Mouse (Mus musculus): ENCODE measurements around the gene Col7a1. TPM values are rescaled to one million over a fixed set of nuclear protein-coding genes. Genes with fewer than 3 reads are reported as not detected.

Gene Col7a1
- total and polyA plus RNA-seq, 2 experiments: 0.23 to 0.46 TPM

GRCm38 (mm10) chr9:108987704-108988350 is 34.4 kb downstream of the Col7a1 start:
- TF ChIP-seq CTCF (IDR thresholded peaks at IDR 0.05; ENCODE audit: low read depth, low read length) (no peak), POLR2A (IDR thresholded peaks at IDR 0.05; ENCODE audit: extremely low read depth, insufficient read depth, low read length) (no peak)
- Histone ChIP-seq H3K27me3 (ENCODE audit: control insufficient read depth, insufficient read depth, low read length) (no peaks in the 10 kb centered on the region), H3K79me2 (ENCODE audit: control insufficient read depth, insufficient read depth, low read length) (no peaks in the 10 kb centered on the region), H3K9ac (ENCODE audit: low read depth, low read length) (no peak overlapping the region), H3K36me3 (ENCODE audit: control insufficient read depth, insufficient read depth, low read length) (no peaks in the 10 kb centered on the region), H3K4me1 (ENCODE audit: control insufficient read depth, insufficient read depth, low read length) (no peaks in the 10 kb centered on the region), H3K27ac (replicated peaks; ENCODE audit: insufficient read depth, low read depth, low read length) (no peak overlapping the region), H3K4me3 (ENCODE audit: insufficient read depth, low read depth, low read length) (no peak overlapping the region)
- no peak for DNase-seq (ENCODE audit: extremely low read depth, low read depth, low spot score)
- WGBS: 44% methylated on average over 15 of the region's 15 CpGs

- H3K36me3 ChIP-seq (ENCODE audit: control insufficient read depth, insufficient read depth, low read length): no peaks in the 10 kb centered on the region
- H3K27ac ChIP-seq (replicated peaks; ENCODE audit: insufficient read depth, low read depth, low read length): no peak overlapping the region
- no peak overlapping the region for H3K9ac ChIP-seq (ENCODE audit: low read depth, low read length)
- H3K27me3 ChIP-seq (ENCODE audit: control insufficient read depth, insufficient read depth, low read length): no peaks in the 10 kb centered on the region
- WGBS: 79% methylated on average over 4 of the region's 4 CpGs
- H3K4me1 ChIP-seq (ENCODE audit: control insufficient read depth, insufficient read depth, low read length): no peaks in the 10 kb centered on the region
- no peak for DNase-seq (ENCODE audit: extremely low read depth, low read depth, low spot score)
- H3K79me2 ChIP-seq (ENCODE audit: control insufficient read depth, insufficient read depth, low read length): no peaks in the 10 kb centered on the region
- TF ChIP-seq CTCF (IDR thresholded peaks at IDR 0.05; ENCODE audit: low read depth, low read length) (no peak), POLR2A (IDR thresholded peaks at IDR 0.05; ENCODE audit: extremely low read depth, insufficient read depth, low read length) (no peak)
- no peak overlapping the region for H3K4me3 ChIP-seq (ENCODE audit: insufficient read depth, low read depth, low read length)
These were observed 36.5 kb downstream of the Col7a1 start for GRCm38 (mm10) chr9:108989802-108990461.

DNA sequence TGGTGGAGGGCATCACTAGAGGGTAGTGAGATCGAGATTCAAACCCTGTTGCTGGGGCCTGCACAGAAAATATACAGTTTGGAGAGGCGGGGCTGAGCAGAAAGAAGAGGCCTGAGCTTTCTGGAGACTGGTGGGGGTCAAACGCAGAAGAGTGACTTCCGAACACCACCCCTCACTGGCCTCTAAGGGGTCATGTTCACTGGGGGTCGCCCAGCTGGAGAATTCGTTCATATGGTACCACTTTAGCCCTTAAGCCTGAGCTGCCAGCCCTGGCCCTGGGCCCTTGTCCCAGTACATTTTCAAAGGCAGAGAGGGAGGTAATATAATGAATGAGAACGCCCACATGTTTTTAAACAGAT is 37.1 kb downstream of the Col7a1 start:
- TF ChIP-seq CTCF (IDR thresholded peaks at IDR 0.05; ENCODE audit: low read depth, low read length) (no peak), POLR2A (IDR thresholded peaks at IDR 0.05; ENCODE audit: extremely low read depth, insufficient read depth, low read length) (no peak)
- no peak overlapping the region for H3K9ac ChIP-seq (ENCODE audit: low read depth, low read length)
- 85% methylated on average over 7 of the region's 7 CpGs for WGBS
- DNase-seq (ENCODE audit: extremely low read depth, low read depth, low spot score): no peak
- H3K36me3 ChIP-seq (ENCODE audit: control insufficient read depth, insufficient read depth, low read length): no peaks in the 10 kb centered on the region
- no peak overlapping the region for H3K27ac ChIP-seq (replicated peaks; ENCODE audit: insufficient read depth, low read depth, low read length)
- no peak overlapping the region for H3K4me3 ChIP-seq (ENCODE audit: insufficient read depth, low read depth, low read length)
- no peaks in the 10 kb centered on the region for H3K79me2 ChIP-seq (ENCODE audit: control insufficient read depth, insufficient read depth, low read length)
- no peaks in the 10 kb centered on the region for H3K27me3 ChIP-seq (ENCODE audit: control insufficient read depth, insufficient read depth, low read length)
- H3K4me1 ChIP-seq (ENCODE audit: control insufficient read depth, insufficient read depth, low read length): no peaks in the 10 kb centered on the region

DNA sequence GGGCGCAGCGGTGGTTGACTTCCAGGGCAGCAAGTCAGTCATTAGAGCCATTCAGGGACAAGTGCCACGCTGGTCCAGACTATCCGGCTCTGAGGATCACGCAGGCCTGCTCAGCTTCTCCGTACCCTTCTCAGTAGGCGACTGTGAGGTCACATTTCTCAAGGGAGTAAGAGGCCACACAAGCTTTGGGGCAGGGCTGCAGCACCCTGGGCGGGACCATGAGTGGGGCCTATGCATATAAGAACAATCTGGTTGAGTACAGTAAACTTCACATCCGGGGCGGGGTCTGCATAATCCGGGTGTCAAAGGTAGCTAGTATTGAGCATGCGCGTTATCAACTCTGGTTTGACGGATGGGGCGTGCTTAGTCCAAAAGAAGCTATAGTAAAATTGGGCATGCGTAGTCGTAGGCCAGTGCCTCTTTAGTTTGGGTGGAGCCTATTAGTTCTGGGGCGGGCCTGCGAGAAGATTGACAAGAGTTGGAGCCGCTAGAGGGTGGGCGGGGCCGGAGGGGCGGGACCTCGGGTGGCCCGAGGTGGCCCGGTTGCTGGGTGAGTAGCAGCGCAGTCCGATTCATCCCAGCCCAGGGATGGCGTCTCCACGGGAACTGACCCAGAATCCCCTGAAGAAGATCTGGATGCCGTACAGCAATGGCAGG is 38.2 kb downstream of the Col7a1 start, which contains the start of gene Pfkfb4:
TSS of gene Pfkfb4 (plus strand) at position 351 of the 657 bp plus-strand sequence.
- no peaks in the 10 kb centered on the region for H3K79me2 ChIP-seq (ENCODE audit: control insufficient read depth, insufficient read depth, low read length)
- peak; percentile 98 for DNase-seq (ENCODE audit: extremely low read depth, low read depth, low spot score)
- H3K4me1 ChIP-seq (ENCODE audit: control insufficient read depth, insufficient read depth, low read length): no peaks in the 10 kb centered on the region
- H3K27me3 ChIP-seq (ENCODE audit: control insufficient read depth, insufficient read depth, low read length): no peaks in the 10 kb centered on the region
- H3K9ac ChIP-seq (ENCODE audit: low read depth, low read length): peak within 1 kb of the TSS; percentile 59
- peak within 1 kb of the TSS; percentile 41 for H3K27ac ChIP-seq (replicated peaks; ENCODE audit: insufficient read depth, low read depth, low read length)
- no peaks in the 10 kb centered on the region for H3K36me3 ChIP-seq (ENCODE audit: control insufficient read depth, insufficient read depth, low read length)
- WGBS: 2% methylated on average over 31 of the region's 31 CpGs
- peak within 1 kb of the TSS; percentile 74 for H3K4me3 ChIP-seq (ENCODE audit: insufficient read depth, low read depth, low read length)
- TF ChIP-seq CTCF (IDR thresholded peaks at IDR 0.05; ENCODE audit: low read depth, low read length) (no peak), POLR2A (IDR thresholded peaks at IDR 0.05; ENCODE audit: extremely low read depth, insufficient read depth, low read length) (peak; percentile 73; the same call in 1 of the 2 replicates)

- Histone ChIP-seq H3K27ac (replicated peaks; ENCODE audit: insufficient read depth, low read depth, low read length) (no peak overlapping the region), H3K4me1 (ENCODE audit: control insufficient read depth, insufficient read depth, low read length) (no peaks in the 10 kb centered on the region), H3K27me3 (ENCODE audit: control insufficient read depth, insufficient read depth, low read length) (no peaks in the 10 kb centered on the region), H3K79me2 (ENCODE audit: control insufficient read depth, insufficient read depth, low read length) (no peaks in the 10 kb centered on the region), H3K36me3 (ENCODE audit: control insufficient read depth, insufficient read depth, low read length) (no peaks in the 10 kb centered on the region), H3K4me3 (ENCODE audit: insufficient read depth, low read depth, low read length) (peak overlapping the region; percentile 74), H3K9ac (ENCODE audit: low read depth, low read length) (peak overlapping the region; percentile 59)
- WGBS: 22% methylated on average over 18 of the region's 18 CpGs
- TF ChIP-seq CTCF (IDR thresholded peaks at IDR 0.05; ENCODE audit: low read depth, low read length) (no peak), POLR2A (IDR thresholded peaks at IDR 0.05; ENCODE audit: extremely low read depth, insufficient read depth, low read length) (no peak)
- DNase-seq (ENCODE audit: extremely low read depth, low read depth, low spot score): no peak
These were observed 38.7 kb downstream of the Col7a1 start for GRCm38 (mm10) chr9:108992085-108992469.
